Mouse (Mus musculus) adrenal gland, adult 10 weeks (tissue): Measurements from ENCODE around the gene Gm49416. TPM values are rescaled to one million over a fixed set of nuclear protein-coding genes. Genes with fewer than 3 reads are reported as not detected.

Experiments used
- polyA plus RNA-seq: library from polyadenylated mRNA; stranded (reverse); fragments of 350-450 nt; fragmentation: Illumina TruSeq; extraction: RNeasy Lipid Tissue Mini Kit (QIAGEN cat#74804); gene quantifications from one replicate; pipeline ENCODE4 v1.2.3, GENCODE M21; 2014; ENCODE audit warnings: low read depth, low replicate concordance

Gm49416 gene
- not detected for polyA plus RNA-seq

DNA sequence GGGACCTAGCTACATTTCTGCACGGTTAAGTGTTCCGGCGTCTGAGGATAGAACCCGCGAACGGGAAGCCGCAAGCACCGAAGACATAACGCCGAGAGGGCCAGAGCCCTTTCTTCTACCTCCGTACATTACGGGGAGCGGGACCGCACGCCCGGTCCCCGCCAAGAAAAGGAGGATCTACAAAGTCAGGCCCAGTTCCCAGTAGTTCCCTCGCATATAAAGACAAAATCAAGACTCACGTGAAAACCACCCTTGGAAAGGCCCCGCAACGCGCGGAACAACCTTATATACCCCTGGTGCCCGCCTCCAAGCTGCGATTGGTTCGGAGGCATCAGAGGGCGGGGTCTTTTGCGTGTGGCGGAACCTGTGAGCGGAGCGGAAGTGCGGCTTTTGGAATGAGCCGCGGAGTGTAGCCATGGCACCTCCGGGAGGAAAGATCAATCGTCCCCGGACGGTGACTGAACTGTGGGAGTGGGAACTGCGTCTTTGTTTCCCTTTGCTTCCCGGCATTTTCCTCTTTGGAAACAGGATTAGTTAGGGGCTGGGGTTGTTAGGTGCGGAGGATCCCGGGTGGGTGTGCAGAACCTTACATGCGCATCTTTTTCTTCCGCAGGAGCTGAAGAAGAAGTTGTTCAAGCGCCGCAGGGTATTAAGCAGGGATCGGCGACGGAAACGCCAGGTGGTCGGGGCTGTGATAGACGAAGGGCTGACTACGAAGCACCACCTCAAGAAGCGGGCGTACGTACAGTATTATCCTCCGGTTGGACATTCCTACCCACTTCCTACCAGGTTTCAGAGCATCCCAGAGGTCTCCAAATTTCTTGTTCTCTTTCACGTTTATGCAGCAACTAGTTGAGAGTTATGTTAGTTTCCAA lies at the start of gene Gm49416, which contains the start of gene 1810009A15Rik:
TSS of gene Gm49416 (plus strand) at position 416 of the 875 bp plus-strand sequence.
TSS of gene 1810009A15Rik (plus strand) at position 343 of the 875 bp plus-strand sequence.

DNA sequence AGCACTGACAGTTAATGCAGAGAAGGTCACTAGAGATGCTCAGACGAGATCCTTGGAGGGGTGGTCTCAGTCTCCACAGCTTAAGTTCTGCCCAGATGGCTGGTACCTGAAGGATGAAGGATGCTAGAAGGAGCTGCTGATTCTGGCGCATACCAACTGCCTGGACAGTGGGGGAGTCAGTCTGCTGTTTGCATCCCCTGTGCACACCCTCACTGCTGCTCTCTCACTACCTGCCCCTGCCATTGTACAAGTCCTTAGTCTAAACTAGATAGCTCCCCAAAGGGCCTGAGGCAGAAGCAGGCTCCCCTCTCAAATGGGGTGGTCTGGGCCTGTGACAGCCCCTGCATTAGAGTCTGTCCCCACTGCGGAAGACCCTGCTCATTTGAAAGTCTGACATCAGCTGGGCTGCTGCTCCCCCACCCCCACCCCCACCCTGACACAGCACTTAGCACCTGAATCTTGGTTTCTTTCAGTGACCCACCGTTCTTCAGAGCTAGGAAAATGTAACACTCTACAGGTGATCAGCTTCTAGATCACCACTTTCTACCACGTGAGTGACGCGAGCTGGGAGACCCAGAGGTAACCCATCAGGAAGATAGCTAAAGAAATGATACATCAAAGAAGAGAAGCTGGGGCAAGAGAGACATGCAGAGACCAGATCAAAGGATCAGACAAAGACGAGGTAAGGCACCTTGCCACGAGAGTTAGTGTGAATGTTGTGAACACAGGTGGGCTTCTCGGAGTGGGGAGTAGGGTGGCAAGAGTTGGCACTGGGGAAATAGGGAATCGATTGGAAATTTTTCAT lies 49.4 kb upstream of the Gm49416 start, which contains the start of gene Gng3:
TSS of gene Gng3 (minus strand) at position 92 of the 805 bp plus-strand sequence.

DNA sequence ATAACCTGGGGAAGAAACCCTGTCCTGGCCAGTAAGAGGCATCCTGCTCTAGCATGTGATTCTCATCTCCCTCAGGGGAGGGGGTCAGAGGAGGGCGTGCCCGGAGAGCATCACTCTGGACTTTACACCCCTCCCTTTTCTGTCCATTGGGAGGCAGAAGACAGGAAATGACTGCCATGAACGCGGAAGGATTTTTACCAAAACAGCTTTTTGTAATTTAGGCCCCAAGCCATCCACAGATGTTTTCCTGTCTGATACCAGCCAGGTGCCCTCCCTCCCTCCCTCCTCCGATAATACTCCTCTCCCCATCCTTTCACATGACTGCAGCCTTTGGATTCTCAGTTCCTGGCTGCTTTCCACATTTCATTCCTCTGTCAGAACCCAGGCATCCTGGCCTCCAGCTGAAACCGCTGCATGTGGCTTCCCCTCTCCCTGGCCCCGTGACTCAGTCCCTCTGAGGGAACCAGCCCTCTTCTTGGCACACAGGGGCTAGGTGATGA lies 38.3 kb upstream of the Gm49416 start, which contains the start of gene Lrrn4cl:
TSS of gene Lrrn4cl (plus strand) at position 367 of the 500 bp plus-strand sequence.

DNA sequence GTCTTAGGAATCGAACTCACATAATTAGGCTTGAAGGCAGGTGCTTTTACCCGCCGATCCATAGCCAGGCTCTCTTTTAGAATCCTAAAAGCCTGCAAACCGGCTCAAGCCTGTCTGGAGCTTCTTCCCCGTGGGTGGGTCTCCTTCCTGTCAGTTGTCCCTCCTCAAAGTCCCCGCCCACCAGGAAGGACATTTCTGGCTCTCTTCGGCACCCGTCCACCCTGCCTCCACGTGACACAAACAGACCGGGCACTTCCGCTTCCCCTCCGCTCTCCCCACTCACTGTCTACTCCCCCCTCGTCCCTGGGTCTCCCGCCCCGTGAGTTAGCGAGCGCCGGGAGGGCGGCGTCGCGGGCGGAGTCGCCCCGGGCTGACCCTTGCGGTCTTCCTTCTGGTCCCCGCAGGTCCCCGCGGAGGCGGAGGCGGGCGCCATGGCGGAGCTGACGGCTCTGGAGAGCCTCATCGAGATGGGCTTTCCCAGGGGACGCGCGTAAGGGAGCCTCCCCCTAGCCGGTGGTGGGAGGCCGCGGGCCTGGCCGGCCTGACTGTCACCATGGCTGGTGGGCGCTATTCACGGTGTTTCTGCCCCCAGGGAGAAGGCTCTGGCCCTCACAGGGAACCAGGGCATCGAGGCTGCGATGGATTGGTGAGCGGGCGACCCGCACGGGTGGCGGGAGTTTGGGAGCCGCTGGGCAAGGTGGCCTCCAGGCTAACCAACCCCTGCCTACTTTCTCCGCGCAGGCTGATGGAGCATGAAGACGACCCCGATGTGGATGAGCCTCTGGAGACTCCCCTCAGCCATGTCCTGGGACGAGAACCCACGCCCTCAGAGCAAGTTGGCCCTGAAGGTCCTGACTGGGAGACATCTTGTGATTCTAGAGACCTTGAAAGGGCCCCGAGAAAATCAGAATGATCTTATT lies 17.2 kb upstream of the Gm49416 start, which contains the start of gene Ubxn1:
TSS of gene Ubxn1 (plus strand) at position 230 of the 920 bp plus-strand sequence.

DNA sequence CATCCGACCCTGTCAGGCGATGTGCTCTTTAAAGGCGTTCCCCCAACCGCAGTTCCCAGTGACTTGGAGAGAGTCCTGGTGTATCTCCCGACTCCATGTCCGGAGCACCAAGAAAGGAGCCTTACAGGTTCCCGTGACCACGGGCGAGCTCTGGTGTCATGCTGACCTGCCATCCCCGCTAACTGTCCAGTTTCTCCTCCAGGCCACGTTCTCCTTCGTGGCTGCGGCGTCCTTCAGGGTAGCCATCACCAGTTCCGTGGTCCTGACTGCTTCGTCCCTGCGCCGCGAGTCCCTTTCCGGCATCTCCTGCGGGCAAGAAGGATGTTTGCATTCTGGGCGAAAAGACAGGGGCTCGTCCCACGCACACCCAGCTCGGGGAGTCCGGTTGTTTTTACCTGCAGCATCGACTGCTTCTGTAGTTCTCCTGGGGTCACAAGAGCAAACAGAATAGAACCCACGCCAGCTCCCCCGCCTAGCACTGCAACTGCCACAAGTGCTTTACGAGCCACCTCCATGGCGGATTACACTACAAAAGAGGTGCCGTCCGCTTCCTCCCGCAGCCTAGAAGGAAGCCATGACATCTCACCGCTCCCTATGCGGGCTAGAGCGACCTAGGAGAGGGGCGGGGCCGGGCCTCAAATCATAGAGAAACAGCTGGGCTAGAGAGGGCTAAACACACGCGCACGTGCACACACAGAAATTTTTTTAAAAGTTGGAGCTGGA lies 8.3 kb upstream of the Gm49416 start, which contains the start of gene Uqcc3:
TSS of gene Uqcc3 (minus strand) at position 613 of the 723 bp plus-strand sequence.

DNA sequence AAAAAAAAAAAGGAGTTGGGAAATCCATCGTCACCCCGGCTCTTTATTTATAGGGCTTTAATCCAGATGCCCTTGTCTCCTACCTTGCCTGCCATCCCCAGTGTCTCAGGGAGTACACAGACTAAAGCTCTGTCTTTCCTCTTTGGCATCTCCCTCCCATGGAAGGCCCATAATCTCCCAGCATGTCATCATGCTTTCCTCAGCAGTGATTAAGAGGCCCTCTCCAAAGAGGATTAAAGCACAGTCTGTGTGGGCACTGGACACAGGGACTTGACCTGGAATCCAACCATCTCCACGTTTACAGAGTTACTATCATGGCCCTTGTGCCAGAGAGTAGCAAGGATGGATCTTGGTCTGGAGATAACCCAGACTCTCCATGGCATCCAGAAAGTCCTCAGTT lies 5.1 kb upstream of the Gm49416 start, which contains the start of the genes Lbhd1 and Gm49403:
TSS of gene Lbhd1 (plus strand) at position 117 of the 400 bp plus-strand sequence.
TSS of gene Gm49403 (plus strand) at position 315 of the 400 bp plus-strand sequence.

DNA sequence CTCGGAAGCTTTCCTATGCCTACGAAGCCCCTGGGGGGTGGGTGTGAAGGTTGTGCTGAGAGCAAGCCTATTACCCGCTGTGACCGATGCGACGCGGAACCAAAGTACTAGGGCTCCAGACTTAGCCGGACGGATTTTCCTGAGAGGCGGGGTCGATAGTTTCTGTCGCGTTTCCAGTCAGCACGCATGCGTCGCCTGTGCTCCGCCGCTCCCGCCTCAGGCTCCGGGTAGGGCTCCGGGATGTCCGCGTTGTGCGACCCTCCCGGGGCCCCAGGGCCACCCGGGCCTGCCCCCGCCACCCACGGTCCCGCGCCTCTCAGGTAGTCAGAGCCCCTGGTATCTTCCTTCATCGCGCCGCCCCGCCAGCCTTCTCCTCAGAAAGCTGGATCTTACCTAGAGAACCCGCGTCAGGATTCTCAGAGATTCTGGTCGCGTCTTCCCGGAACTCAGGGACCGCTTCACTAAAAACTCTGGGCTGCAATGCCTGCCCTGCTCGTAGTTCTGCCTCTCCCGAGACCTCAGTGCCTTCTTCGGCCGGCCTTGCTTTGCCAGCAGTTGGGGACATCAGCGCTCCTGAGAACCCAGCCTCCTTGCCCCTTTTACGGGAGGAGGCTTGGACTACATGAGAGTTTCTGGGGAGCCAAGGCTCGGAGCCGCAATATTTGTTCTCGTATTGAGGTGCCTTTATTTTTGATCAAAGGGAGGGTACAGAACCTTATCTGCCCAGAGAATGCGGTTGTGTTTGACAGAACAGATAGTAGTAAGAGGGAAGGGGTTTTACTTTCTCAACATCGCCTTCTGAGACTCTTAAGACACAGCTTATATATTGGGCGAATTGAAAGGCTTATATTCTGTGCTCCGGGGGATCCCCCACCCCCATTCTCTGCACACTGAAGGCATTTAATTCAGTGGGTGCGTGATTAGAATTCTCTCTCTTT lies 4.4 kb downstream of the Gm49416 start, which contains the start of gene Ints5:
TSS of gene Ints5 (plus strand) at position 177 of the 938 bp plus-strand sequence.

DNA sequence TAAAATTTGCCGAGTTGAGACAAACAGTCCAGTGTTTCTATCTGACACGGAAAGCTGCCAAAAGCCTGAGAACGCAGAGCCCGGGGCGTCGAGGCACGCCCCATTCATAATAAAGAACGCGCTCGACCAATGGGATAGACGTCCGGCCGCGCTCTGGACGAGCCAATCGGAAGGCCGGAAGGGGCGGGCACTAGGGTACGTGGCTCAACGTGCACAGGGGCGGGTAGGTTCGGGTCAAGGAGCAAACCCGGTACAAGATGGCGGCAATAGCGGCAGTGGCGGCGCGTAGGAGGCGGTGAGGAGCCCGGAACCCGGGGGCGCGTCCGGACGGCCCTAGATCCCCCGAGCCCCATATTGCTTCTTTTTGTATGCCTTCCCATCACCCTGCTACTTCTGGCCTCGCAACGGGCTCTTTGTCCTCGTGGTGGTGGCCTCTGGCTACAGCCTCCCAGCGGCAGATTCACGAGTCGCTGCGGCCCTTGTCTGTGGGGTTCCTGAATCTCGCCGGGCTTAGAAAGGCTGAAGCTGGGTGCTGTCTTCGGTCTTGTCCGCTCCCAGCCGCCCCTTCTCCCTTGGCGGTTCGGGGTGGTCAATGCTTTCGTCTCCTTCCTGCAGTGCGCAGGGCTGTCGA lies 9.3 kb downstream of the Gm49416 start, which contains the start of gene Ganab:
TSS of gene Ganab (plus strand) at position 207 of the 631 bp plus-strand sequence.

DNA sequence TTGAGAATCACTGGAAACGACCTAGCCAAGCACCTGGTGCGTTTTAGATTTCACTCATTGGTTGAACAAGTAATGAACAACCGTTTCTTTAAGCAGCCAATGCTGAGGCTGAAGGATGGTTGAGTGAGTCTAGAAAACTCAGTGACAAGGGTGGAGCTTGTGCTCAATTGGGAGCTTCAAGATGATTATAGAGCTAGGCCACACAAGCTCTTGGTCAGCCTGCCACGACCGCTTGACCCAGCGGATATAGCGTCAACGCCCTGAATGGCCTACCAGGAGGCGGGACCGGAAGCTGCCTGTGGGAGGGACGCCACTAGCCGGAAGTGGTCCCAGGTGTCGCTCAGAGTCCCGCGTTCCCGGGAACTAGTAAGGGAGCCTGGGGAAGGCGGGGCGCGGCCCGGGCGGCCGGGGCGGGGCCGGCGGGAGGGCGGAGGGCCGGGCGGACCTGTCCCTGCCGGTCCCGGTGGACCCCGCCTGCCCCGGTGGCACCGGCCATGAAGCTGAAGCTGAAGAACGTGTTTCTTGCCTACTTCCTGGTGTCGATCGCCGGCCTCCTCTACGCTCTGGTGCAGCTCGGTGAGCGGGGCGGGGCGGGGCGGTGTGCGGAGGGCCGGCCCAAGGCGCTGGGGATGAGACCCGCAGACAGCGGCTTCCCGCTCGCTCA lies 31.5 kb downstream of the Gm49416 start, which contains the start of gene B3gat3:
TSS of gene B3gat3 (plus strand) at position 302 of the 664 bp plus-strand sequence.

DNA sequence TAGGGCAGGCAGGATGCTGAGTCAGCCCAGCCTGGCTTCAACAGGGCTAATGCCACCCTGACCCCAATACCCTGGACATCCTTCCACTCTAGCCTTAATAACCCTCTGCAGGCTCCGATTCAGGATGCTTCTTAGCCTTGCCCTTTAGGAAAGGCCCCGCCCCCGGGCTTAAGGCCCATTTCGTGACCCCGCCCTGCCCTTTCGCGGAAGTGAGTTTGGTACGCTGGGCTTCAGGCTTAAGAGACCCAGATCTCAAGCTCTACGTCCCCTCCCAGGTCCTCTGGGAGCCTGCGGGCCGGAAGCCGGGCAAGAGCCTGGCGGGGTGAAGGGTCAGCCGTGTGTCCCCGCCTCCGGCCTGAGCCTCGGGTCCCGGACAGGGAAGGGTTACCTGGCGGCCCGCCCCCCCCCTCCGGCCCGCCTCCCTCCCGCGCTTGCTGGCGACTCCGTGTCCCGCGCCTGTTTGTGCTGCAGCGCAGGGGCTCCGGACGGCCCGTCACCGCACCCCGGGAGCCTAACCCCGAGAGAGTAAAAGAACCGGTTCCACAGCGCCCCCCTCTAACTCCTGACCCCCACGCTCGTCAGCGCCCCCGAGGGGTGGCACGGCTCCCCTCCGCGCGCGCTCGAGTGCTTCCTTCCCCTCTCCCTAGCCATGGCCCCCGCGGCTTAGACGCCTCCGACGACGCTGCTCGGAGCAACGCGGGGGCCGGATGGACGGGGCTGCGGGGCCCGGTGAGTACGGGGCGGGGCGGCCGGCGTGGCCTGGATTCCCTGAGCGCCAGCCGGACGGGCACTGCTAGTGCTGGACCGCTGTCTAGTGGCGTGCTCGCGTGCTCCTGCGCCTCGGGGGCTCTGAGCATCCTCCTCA lies 40.7 kb downstream of the Gm49416 start, which contains the start of the genes Rom1 and Eml3:
TSS of gene Rom1 (minus strand) at position 133 of the 865 bp plus-strand sequence.
TSS of gene Eml3 (plus strand) at position 329 of the 865 bp plus-strand sequence.

DNA sequence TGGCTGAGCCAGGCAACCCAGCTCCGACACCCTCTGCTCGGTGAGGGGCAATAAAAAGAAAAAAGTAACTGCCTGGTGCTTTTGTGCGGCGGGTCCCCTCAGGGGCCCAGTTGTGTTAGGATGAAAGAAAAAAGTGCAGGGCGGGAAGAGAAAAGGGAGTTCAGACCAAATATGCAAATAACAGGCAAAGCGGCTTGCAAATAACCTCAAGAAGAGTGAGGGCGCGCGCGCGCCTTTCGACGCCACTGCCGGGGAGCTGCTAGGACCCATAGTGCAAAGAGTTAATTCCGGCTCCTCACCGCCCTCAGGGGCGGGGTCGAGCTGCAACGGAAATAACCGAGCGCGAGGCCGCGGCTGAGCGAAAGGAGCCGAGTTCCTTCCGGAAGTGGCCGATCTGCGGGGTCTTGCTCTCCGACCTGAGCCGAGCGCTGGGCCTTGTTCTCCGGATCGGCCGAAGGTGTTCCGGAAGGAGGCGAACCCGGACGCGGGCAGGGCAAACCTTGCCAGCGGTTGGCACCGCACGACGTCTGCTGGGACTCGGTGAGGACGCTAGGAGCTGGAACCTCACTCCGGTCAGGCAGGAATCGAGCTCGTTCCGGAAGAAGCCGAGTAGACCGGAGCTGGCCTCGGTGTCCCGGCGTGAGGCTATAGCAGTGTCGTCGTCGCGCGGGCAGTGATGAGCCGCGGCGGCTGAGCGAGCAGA lies 52.9 kb downstream of the Gm49416 start, which contains the start of gene Mta2:
TSS of gene Mta2 (plus strand) at position 361 of the 703 bp plus-strand sequence.

Other genes with a start within 250 kb of the Gm49416 start
- 0.23 TPM for gene Chrm1, start 225.1 kb upstream of the Gm49416 start, polyA plus RNA-seq
- 163 TPM for gene Slc3a2, start 165.6 kb upstream of the Gm49416 start, polyA plus RNA-seq
- gene Wdr74, start 153.1 kb upstream of the Gm49416 start, polyA plus RNA-seq = 15.5 TPM
- gene 1700092M07Rik, start 148.2 kb upstream of the Gm49416 start, polyA plus RNA-seq = not detected
- 63.2 TPM for gene Stx5a, start 147.5 kb upstream of the Gm49416 start, polyA plus RNA-seq
- gene Nxf1, start 131.9 kb upstream of the Gm49416 start, polyA plus RNA-seq = 68.2 TPM
- gene Tmem223, start 117.9 kb upstream of the Gm49416 start, polyA plus RNA-seq = 50.0 TPM
- gene Tmem179b, start 114.5 kb upstream of the Gm49416 start, polyA plus RNA-seq = 51.8 TPM
- gene Taf6l, start 102.5 kb upstream of the Gm49416 start, polyA plus RNA-seq = 1.4 TPM
- gene Polr2g, start 90.3 kb upstream of the Gm49416 start, polyA plus RNA-seq = 94.7 TPM
- gene Zbtb3, start 86.4 kb upstream of the Gm49416 start, polyA plus RNA-seq = 0.47 TPM
- 87.3 TPM for gene Ttc9c, start 69.6 kb upstream of the Gm49416 start, polyA plus RNA-seq
- gene Hnrnpul2, start 68.9 kb upstream of the Gm49416 start, polyA plus RNA-seq = 117 TPM
- not detected for gene AC129217.1, start 59.2 kb upstream of the Gm49416 start, polyA plus RNA-seq
- gene Bscl2, start 51.5 kb upstream of the Gm49416 start, polyA plus RNA-seq = 24.6 TPM
- gene Gng3, start 49.7 kb upstream of the Gm49416 start, polyA plus RNA-seq = 2.2 TPM
- gene Lrrn4cl, start 38.2 kb upstream of the Gm49416 start, polyA plus RNA-seq = 3.3 TPM
- 25.3 TPM for gene Ubxn1, start 17.4 kb upstream of the Gm49416 start, polyA plus RNA-seq
- 3.3 TPM for gene Uqcc3, start 8.0 kb upstream of the Gm49416 start, polyA plus RNA-seq
- 76.6 TPM for gene Lbhd1, start 5.2 kb upstream of the Gm49416 start, polyA plus RNA-seq
- not detected for gene Gm49403, start 5.0 kb upstream of the Gm49416 start, polyA plus RNA-seq
- gene 1810009A15Rik, start 73 bp upstream of the Gm49416 start, polyA plus RNA-seq = 7.9 TPM
- 1.2 TPM for gene Ints5, start 4.1 kb downstream of the Gm49416 start, polyA plus RNA-seq
- gene Ganab, start 9.1 kb downstream of the Gm49416 start, polyA plus RNA-seq = 97.8 TPM
- gene B3gat3, start 31.4 kb downstream of the Gm49416 start, polyA plus RNA-seq = 11.3 TPM
- gene Rom1, start 40.4 kb downstream of the Gm49416 start, polyA plus RNA-seq = 3.3 TPM
- gene Eml3, start 40.6 kb downstream of the Gm49416 start, polyA plus RNA-seq = 7.1 TPM
- gene Mta2, start 52.9 kb downstream of the Gm49416 start, polyA plus RNA-seq = 70.1 TPM
- gene Tut1, start 64.9 kb downstream of the Gm49416 start, polyA plus RNA-seq = 2.8 TPM
- 77.3 TPM for gene Eef1g, start 78.1 kb downstream of the Gm49416 start, polyA plus RNA-seq
- gene Ahnak, start 100.4 kb downstream of the Gm49416 start, polyA plus RNA-seq = 34.2 TPM
- 1.8 TPM for gene Scgb1a1, start 199.0 kb downstream of the Gm49416 start, polyA plus RNA-seq
- gene Asrgl1, start 246.7 kb downstream of the Gm49416 start, polyA plus RNA-seq = 14.8 TPM